Mouse (Mus musculus) neural tube, embryonic 13.5 days (tissue): ENCODE measurements around the gene Gprin1. TPM values are rescaled to one million over a fixed set of nuclear protein-coding genes. Genes with fewer than 3 reads are reported as not detected.

Experiments used
- ATAC-seq: fragments of 200-750 bp; cut with Nextera tagmentation; 2 replicates; pipeline ENCODE4 v1.8.0; 2017; ENCODE audit warnings: low read depth, mild to moderate bottlenecking, moderate TSS enrichment, moderate library complexity
- H3K27ac ChIP-seq: fragments of 300-500 bp; sonication (generic); replicated peaks from 2 replicates; pipeline ENCODE4 v1.5.1; 2015; ENCODE audit warnings: moderate library complexity, mild to moderate bottlenecking, inconsistent platforms
- H3K27me3 ChIP-seq: fragments of 300-500 bp; sonication (generic); 2 replicates; pipeline ENCODE4 v1.6.1; 2015; ENCODE audit warnings: mild to moderate bottlenecking, inconsistent platforms
- H3K36me3 ChIP-seq: fragments of 300-500 bp; sonication (generic); 2 replicates; pipeline ENCODE4 v1.6.1; 2015; ENCODE audit warnings: mild to moderate bottlenecking, inconsistent platforms
- H3K4me1 ChIP-seq: fragments of 300-500 bp; sonication (generic); replicated peaks from 2 replicates; pipeline ENCODE4 v1.6.1; 2015; ENCODE audit warnings: inconsistent platforms
- H3K4me2 ChIP-seq: fragments of 300-500 bp; sonication (generic); 2 replicates; pipeline ENCODE4 v1.6.1; 2015; ENCODE audit warnings: inconsistent platforms, mild to moderate bottlenecking, moderate library complexity
- H3K4me3 ChIP-seq: fragments of 300-500 bp; sonication (generic); 2 replicates; pipeline ENCODE4 v1.5.1; 2015; ENCODE audit warnings: mild to moderate bottlenecking, inconsistent platforms
- H3K9ac ChIP-seq: fragments of 300-500 bp; sonication (generic); 2 replicates; pipeline ENCODE4 v1.6.1; 2015; ENCODE audit warnings: moderate library complexity, mild to moderate bottlenecking, inconsistent platforms
- H3K9me3 ChIP-seq: fragments of 300-500 bp; sonication (generic); 2 replicates; pipeline ENCODE4 v1.6.1; 2016; ENCODE audit warnings: inconsistent platforms
- WGBS: fragments of 180-500 bp; shearing (Covaris S2); methylation state at CpG from one replicate; pipeline ENCODE4 v1.1.7; 2015; 5-methylcytosine and 5-hydroxymethylcytosine counted together
- polyA plus RNA-seq: library from polyadenylated mRNA; unstranded; fragments of >200 nt; fragmentation: Nextera tagmentation; extraction: Ambion mirVana; gene quantifications from 2 replicates; pipeline ENCODE4 v1.2.1, GENCODE M21; 2015

The Gprin1 gene
- polyA plus RNA-seq, 1 experiment from 2014 or later: 17.5 TPM

DNA sequence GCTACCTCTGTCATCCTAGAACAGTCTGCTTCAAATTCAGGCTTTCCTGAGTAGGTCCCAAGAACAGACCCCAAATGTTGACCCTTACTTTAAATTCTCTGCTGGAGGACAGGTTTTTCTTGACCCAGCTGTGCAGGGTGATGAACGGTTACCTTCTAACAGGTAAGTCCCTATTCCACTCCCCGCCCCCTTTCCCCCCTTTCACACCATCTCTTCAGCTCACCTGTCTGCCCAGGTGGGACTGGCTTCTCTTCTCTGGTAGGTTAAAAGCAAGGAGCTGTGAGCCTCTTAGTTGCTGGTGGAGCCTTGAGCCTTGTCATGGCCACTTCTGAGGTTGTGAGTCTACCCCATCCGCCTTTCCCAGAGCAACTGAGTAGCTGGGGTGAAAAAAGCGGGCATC, 34.0 kb upstream of the Gprin1 start, which contains the start of gene Eif4e1b:
TSS of gene Eif4e1b (plus strand) at position 301 of the 400 bp plus-strand sequence.
- Histone ChIP-seq H3K4me3 (no peak within 1 kb of the TSS), H3K9ac (no peak within 1 kb of the TSS), H3K27me3 (no peaks in the 10 kb centered on the region), H3K27ac (no peak within 1 kb of the TSS), H3K4me1 (peaks cover 3% of the 10 kb centered on the region; the same call in 1 of the 2 replicates), H3K9me3 (no peaks in the 10 kb centered on the region), H3K4me2 (no peak within 1 kb of the TSS), H3K36me3 (no peaks in the 10 kb centered on the region)
- 87% methylated on average over 4 of the region's 4 CpGs for WGBS
- ATAC-seq: no peak

DNA sequence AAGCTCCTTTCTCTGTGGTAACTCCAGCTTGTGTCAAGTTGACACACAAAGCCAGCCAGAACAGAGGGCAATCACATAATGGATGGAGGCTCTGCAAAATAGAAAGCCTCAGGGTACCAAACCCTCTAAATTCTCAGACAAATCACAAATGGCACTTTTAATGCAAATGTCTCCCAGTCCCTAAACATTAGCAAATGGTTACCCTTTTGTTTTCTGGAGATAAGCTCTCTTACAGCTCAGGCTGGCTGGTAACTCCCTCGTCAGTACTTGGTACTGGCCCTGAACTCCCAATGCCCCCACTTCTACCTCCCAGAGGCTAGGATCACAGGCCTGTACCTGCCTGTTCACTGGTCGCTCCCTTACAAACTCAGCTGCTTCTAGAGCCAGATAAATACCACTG, 33.6 kb upstream of the Gprin1 start:
- no peak overlapping the region for H3K27ac ChIP-seq
- WGBS: 30% methylated on average over 2 of the region's 2 CpGs
- H3K4me1 ChIP-seq: 0 out of 2 replicates have a peak, but pooled peaks cover 3% of the 10 kb centered on the region
- no peak overlapping the region for H3K9ac ChIP-seq
- no peak overlapping the region for H3K4me2 ChIP-seq
- H3K4me3 ChIP-seq: no peak overlapping the region
- H3K27me3 ChIP-seq: no peaks in the 10 kb centered on the region
- no peaks in the 10 kb centered on the region for H3K36me3 ChIP-seq
- no peak for ATAC-seq
- H3K9me3 ChIP-seq: no peaks in the 10 kb centered on the region

DNA sequence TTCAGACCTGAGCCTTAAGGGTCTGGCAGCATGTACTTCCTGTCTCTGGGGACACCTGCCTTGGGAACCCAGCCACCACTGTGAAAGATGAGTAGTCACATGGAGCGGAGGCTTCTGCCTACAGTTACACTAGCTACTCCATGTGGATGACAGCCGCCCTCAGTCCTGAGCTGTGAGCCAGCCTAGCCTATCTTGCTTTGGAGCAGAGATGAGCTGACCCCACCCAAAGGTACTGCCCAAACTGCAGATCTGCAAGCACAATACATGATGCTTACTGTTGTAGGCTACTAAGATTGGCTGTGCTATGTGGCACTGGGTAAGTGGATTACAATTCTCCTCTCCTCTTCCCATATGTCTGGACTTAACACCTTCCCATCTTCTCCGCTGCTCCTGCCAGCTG, 31.4 kb upstream of the Gprin1 start:
- peak; percentile 59 for ATAC-seq
- WGBS: 90% methylated on average over 3 of the region's 3 CpGs
- no peak overlapping the region for H3K27ac ChIP-seq
- 0 out of 2 replicates have a peak, but pooled peaks cover 3% of the 10 kb centered on the region for H3K4me1 ChIP-seq
- no peak overlapping the region for H3K4me3 ChIP-seq
- H3K27me3 ChIP-seq: no peaks in the 10 kb centered on the region
- H3K36me3 ChIP-seq: no peaks in the 10 kb centered on the region
- H3K4me2 ChIP-seq: no peak overlapping the region
- H3K9me3 ChIP-seq: no peaks in the 10 kb centered on the region
- H3K9ac ChIP-seq: no peak overlapping the region

DNA sequence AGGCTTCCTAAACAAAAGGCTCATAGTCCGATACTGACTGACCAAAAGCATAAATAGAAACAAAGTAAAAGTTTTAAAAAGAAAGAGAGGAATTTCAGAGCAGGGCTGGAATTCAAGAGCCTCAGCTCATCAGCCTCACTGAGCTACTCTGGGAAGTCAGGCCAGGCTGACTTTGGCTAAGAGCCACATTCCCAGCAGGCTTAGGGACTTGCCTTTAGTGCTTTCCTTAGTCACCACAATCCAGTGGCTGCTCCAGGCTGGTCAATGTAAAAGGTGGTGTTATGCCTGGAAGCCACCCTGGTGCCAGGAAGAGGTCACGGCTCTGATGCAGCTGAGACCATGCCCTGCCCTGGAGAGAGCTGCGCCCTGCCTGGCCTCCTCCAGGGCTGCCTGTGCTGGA, 30.9 kb upstream of the Gprin1 start:
- ATAC-seq: no peak
- no peaks in the 10 kb centered on the region for H3K27me3 ChIP-seq
- no peak overlapping the region for H3K9ac ChIP-seq
- H3K36me3 ChIP-seq: no peaks in the 10 kb centered on the region
- H3K27ac ChIP-seq: no peak overlapping the region
- WGBS: 78% methylated on average over 3 of the region's 3 CpGs
- no peak overlapping the region for H3K4me2 ChIP-seq
- H3K4me1 ChIP-seq: 0 out of 2 replicates have a peak, but pooled peaks cover 3% of the 10 kb centered on the region
- H3K4me3 ChIP-seq: no peak overlapping the region
- H3K9me3 ChIP-seq: no peaks in the 10 kb centered on the region

DNA sequence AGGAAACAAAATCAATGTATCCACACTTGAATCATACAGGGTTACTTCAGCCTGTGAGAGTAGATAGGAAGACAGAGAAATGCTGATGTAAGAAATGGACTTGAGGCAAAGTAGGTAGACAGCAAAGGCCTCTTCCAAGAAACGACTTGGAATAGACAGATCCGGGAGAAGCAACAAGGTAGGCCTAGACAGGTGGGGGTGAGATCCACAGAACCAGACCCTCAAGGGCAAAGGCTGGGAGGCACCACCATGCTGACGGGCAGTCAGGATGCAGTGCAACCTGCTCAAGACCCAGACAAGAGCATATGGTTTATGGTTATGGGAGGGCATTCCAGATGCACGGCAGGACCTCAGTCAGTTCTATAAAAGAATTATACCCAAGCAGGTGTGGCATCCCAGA, 17.3 kb upstream of the Gprin1 start:
- Histone ChIP-seq H3K4me1 (peaks cover 22% of the 10 kb centered on the region), H3K9ac (no peak overlapping the region), H3K36me3 (no peaks in the 10 kb centered on the region), H3K27me3 (peaks cover 56% of the 10 kb centered on the region), H3K4me3 (no peak overlapping the region), H3K9me3 (no peaks in the 10 kb centered on the region), H3K4me2 (peak overlapping the region; percentile 70; the same call in 1 of the 2 replicates), H3K27ac (no peak overlapping the region)
- no peak for ATAC-seq
- WGBS: 72% methylated on average over 4 of the region's 4 CpGs

DNA sequence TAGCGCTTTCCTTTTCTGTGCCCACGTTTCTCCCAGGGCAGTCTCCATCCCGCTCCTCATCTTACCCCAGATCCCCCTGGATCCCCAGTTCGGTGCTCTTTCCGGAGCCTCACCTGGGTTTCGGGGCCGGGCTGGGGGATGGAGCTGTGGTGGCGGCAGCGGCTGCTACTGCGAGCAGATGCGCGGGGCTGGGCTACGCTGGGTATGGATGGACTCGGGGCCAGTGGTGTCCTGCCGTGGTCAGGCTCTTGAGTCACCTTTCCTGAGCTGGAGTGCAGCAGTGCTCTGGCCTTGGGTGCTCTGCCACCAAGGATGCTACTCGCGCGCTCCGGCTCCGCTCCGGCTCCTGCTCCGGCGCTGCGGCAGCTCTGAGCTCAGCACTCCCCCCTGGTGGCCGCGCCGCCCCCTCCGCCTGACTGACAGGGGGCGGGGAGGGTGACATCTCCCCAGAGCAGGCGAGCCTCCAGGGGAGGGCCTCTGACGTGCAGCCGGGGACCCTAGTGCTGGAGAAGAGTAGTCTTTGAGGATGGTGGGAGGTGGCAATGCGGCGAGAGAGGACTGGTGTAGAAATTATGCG, 16.6 kb upstream of the Gprin1 start, which contains the start of gene Sncb:
TSS of gene Sncb (minus strand) at position 404 of the 577 bp plus-strand sequence.
- Histone ChIP-seq H3K4me2 (peak within 1 kb of the TSS; percentile 70), H3K27ac (peak within 1 kb of the TSS; percentile 47; the same call in 1 of the 2 replicates), H3K4me3 (peak within 1 kb of the TSS; percentile 47), H3K9me3 (no peaks in the 10 kb centered on the region), H3K36me3 (no peaks in the 10 kb centered on the region), H3K27me3 (peaks cover 62% of the 10 kb centered on the region), H3K4me1 (peaks cover 22% of the 10 kb centered on the region), H3K9ac (peak within 1 kb of the TSS; percentile 68)
- peak; percentile 87 for ATAC-seq
- WGBS: under 1% methylated on average over 35 of the region's 35 CpGs

DNA sequence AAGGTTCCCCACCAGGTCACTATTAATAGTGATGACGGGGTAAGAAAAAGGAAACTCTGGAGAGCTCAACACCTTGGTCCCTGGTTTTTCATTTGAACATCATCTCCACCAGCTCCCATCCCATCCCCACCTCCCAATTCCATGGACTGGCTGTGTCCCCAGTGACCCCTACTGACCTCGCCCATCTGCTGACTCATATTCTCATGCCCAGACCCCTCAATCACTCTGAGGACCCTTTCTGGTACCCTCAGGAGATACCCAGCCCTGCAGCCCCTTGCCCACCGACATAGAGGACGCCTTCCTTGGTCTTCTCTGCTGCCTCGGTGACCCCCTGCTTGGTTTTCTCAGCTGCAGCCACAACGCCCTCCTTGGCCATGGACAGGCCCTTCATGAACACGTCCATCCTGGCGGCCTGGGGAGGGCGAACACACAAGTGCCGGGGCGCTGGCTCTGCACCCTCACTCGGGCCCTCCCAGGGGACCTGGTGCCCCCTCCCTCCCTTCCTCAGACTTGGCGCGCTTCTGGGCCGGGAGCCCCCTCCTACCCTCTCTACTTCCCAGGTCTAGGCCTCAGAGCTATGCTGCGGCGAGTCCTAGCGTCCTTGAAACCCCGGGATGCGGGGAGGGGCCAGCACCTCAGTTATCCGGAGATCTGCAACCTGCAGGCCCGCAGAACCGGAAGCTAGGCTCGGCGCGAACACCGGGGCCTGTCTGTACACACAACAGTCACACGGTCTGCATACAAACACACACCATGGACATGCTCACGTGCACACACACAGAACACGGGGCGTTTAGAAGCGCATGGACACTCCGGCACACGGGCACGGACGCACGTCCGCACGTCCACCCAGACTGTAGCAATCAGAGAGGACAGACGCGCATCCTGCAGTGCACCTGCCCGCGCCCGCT, 15.9 kb upstream of the Gprin1 start:
- H3K27me3 ChIP-seq: peaks cover 65% of the 10 kb centered on the region

DNA sequence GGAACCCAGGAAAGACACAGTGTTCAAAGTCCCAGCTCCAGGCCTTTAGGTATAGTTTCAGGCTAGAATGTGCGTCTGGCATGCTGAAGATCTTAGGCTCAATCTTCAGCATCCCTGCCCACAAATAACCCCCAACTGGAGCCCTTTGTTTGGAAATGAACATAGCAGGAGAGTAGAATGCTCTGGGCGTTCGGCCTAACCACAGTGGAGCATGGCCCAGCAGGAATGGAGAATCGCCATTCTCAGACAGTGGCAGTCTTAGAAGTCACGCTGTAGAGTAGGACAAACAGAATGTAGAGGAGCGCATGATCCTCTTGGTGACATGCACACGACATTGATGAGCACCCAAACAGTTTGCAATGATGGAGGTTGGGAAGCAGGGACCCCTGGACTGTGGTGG, 11.2 kb upstream of the Gprin1 start:
- no peak overlapping the region for H3K9ac ChIP-seq
- no peaks in the 10 kb centered on the region for H3K36me3 ChIP-seq
- H3K4me3 ChIP-seq: no peak overlapping the region
- peaks cover 53% of the 10 kb centered on the region for H3K27me3 ChIP-seq
- H3K4me1 ChIP-seq: peaks cover 57% of the 10 kb centered on the region
- H3K4me2 ChIP-seq: no peak overlapping the region
- 73% methylated on average over 7 of the region's 7 CpGs for WGBS
- H3K27ac ChIP-seq: no peak overlapping the region
- no peak for ATAC-seq
- no peaks in the 10 kb centered on the region for H3K9me3 ChIP-seq

More for the DNA sequence above, 15.9 kb upstream of the Gprin1 start:
- Histone ChIP-seq H3K36me3 (no peaks in the 10 kb centered on the region), H3K4me2 (peak overlapping the region; percentile 70), H3K9ac (peak overlapping the region; percentile 68), H3K4me3 (peak overlapping the region; percentile 47), H3K27ac (peak overlapping the region; percentile 47; the same call in 1 of the 2 replicates), H3K9me3 (no peaks in the 10 kb centered on the region), H3K4me1 (peaks cover 22% of the 10 kb centered on the region)
- 5% methylated on average over 44 of the region's 44 CpGs for WGBS
- peak; percentile 58 for ATAC-seq

DNA sequence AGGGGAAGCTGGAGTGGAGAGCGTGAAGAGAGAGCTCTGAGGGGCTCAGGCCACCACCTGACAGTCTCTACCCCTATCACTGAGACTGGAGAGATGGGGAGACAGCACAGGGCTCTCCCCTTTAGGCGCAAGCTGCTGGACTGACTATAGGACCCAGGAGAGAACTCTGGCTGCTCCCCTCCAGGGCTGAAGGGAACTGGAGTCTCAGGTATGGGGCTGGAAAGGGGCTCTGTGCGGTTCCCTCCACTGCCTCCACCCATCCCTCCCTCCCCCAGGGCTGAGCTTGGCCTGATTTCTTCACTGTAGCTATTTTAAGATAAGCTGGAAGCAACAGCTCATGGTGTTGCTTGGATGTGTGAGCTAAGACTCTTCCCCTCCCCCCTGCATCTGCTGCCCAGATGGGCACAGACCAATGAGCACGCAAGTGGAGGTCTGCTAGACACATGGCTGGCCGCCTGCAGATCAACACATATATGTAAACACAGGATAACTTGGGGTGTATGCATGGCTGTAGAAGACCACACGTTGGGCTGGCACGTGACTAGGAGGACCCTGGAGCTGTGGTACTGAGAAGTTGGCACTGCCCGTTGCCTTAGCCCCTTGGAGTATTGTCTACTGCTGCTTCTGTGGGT, 10.6 kb upstream of the Gprin1 start:
- Histone ChIP-seq H3K27me3 (peaks cover 47% of the 10 kb centered on the region), H3K4me1 (peaks cover 57% of the 10 kb centered on the region), H3K9me3 (no peaks in the 10 kb centered on the region), H3K36me3 (no peaks in the 10 kb centered on the region), H3K9ac (no peak overlapping the region), H3K4me2 (no peak overlapping the region), H3K4me3 (no peak overlapping the region), H3K27ac (no peak overlapping the region)
- 63% methylated on average over 8 of the region's 8 CpGs for WGBS
- ATAC-seq: no peak

DNA sequence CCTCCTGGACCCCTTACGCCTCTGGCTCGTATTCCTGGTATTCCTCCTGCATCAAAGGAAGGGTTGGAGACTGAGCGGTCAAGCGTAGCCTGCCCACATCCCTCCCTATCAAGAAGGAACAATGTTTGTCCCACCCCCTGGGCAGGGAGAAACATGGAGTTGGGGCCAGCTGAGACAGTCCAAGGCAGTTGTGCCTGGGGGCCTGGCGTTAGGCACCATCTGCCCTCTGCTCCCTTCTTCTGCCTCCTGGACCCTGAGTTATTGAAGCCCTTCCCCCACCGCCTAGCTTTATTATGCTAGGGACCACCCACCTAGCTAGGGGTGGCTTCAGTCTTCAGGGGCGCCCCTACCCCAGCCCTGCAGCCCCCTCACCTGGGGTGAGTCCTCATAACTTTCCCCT, 9.8 kb upstream of the Gprin1 start:
- peaks cover 60% of the 10 kb centered on the region for H3K4me1 ChIP-seq
- no peaks in the 10 kb centered on the region for H3K36me3 ChIP-seq
- H3K27me3 ChIP-seq: peaks cover 39% of the 10 kb centered on the region
- peak overlapping the region; percentile 43 for H3K4me3 ChIP-seq
- 6% methylated on average over 7 of the region's 7 CpGs for WGBS
- H3K9ac ChIP-seq: peak overlapping the region; percentile 71
- peak overlapping the region; percentile 84 for H3K4me2 ChIP-seq
- H3K27ac ChIP-seq: peak overlapping the region; percentile 94; the same call in 1 of the 2 replicates
- ATAC-seq: no peak
- no peaks in the 10 kb centered on the region for H3K9me3 ChIP-seq

DNA sequence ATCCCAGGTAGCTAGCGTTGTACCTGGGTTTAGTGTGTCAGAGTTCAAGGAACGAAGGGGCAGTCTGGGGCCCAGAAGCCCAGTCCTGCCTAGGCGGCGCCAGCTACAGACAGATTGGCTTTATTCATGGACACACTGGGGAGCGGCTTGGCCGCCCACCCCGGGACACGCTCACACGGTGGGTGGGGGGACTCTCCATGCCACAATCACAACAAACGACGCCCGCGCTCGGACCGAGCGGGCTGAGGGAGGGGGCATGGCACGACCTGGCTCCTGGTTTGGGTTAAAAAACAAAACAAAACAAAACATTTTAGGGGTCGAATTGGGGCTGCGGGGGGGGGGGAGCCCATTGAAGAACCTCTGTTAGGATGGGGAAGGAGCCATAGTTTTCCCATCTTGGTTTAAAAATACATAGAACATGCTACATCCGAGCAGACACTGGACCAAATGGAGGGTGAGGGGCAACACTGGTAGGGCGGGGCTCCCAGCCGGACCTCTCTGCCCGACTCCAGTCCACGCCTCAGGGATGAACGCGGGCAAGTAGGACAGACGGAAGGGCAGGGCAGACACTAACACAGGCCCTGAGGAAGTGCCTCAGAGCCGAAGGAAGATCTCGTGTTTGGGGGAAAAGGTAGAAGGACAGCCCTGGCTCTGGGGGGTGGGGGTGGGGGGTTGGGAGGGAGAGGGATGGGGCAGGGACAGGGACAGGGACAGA, 9.2 kb upstream of the Gprin1 start:
- 1% methylated on average over 29 of the region's 29 CpGs for WGBS

More for the DNA sequence above, 9.2 kb upstream of the Gprin1 start:
- Histone ChIP-seq H3K9ac (peak overlapping the region; percentile 71), H3K4me2 (peak overlapping the region; percentile 84), H3K27ac (peak overlapping the region; percentile 94), H3K4me3 (peak overlapping the region; percentile 43), H3K36me3 (no peaks in the 10 kb centered on the region), H3K27me3 (peaks cover 33% of the 10 kb centered on the region), H3K9me3 (no peaks in the 10 kb centered on the region), H3K4me1 (peaks cover 64% of the 10 kb centered on the region)
- peak; percentile 17 for ATAC-seq
